Mouse (Mus musculus) C2C12 (cell line): ENCODE results near the gene Evx1.

Experiments
- CTCF ChIP-seq: IDR thresholded peaks from one replicate; pipeline ENCODE4 v1.5.1; 2011; ENCODE audit not compliant: control insufficient read depth, insufficient read depth, insufficient read length
- MAX ChIP-seq: IDR thresholded peaks from one replicate; pipeline ENCODE4 v1.6.1; 2011; ENCODE audit warnings: mild to moderate bottlenecking, control low read depth
- MYOG ChIP-seq: IDR thresholded peaks from one replicate; pipeline ENCODE4 v1.6.1; 2011; ENCODE audit not compliant: control insufficient read depth, insufficient read length; ENCODE audit errors: extremely low read depth

- no peak for TF ChIP-seq MAX
- no peak for TF ChIP-seq CTCF
- no peak for TF ChIP-seq MYOG
These were observed 36.9 kb upstream of the Evx1 start for GRCm38 (mm10) chr6:52276382-52276781.
